Mouse (Mus musculus) layer of hippocampus, postnatal 25 days (tissue): ENCODE data around the gene Mkrn1. TPM values are rescaled to one million over a fixed set of nuclear protein-coding genes. Genes with fewer than 3 reads are reported as not detected.
A peak's percentile ranks its signal among the peaks of the same experiment; 100 is the strongest.
"Not testable (repeated sequence)": the region's sequence is repeated elsewhere in the genome, so short reads cannot be mapped to it uniquely, and the experiment has no call there.

Experiments used
- DNase-seq, 2 experiments: peaks; one replicate each; pipeline ENCODE4 v3.0.0; 2022; ENCODE audit warnings: mixed read lengths in 2 of 2, low spot score in 1 of 2; ENCODE audit errors: extremely low spot score in 1 of 2
- total RNA-seq, 2 experiments: library from RNA; stranded (reverse); gene quantifications; 2 replicates each; pipeline ENCODE4 v1.2.3; 2021

Gene Mkrn1
- total RNA-seq, 2 experiments from 2014 or later: 131 to 144 TPM

GRCm38 (mm10) chr6:39381125-39381880 lies 39.0 kb downstream of the Mkrn1 start, which contains the start of gene Rab19:
Rab19 (plus strand) TSS chr6:39381175.
- no peak for DNase-seq

- no peak for DNase-seq
Observed at GRCm38 (mm10) chr6:39380276-39380675, 40.0 kb downstream of the Mkrn1 start.

DNA sequence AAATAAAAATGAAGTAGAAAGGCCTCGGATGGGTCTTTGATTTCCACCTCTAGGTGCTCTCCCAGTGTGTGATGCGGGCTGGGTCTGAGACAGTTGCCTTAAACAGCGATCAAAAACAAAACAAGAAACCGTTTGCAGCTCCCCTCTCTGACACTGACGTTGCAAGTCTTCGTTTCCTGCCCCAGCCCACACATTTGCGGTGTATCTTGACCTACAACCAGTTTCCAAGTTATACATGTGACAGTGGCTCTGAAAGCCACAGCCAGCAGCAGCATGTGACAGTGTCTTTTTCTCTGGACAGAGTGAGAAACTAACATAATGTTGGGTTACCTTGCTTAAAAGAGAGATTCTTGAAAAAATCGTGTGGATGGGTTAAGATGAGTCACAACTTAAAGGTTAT lies 40.5 kb downstream of the Mkrn1 start:
- no peak for DNase-seq

- DNase-seq: no peak
Observed at GRCm38 (mm10) chr6:39379224-39379623, 41.0 kb downstream of the Mkrn1 start.

GRCm38 (mm10) chr6:39378161-39378835 lies 42.0 kb downstream of the Mkrn1 start:
- DNase-seq: not testable (repeated sequence)

DNA sequence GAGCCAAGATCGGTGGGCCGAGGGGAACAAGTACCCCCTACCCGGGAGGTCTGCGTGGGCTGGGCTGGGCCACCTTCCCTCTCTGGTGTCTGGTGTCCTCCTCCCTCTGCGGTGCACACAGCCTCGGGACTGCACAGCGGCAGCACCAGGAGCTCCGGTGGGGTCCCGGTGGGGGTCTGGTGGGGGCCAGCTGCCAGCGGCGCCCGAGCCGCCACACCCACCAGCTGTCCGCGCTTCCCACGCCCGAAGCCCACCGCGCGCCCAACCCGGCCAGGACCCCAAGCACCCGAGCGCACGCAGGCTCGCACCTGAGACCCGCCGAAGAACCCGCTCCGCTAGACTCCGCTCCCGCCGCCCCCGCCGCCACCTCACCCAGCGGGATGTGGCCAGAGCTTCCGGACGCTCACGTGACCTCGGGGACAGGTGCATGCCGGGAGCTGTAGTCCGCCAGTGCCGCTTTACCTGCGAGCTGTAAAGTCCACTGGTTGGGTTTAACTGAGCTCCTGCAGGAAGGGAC lies 42.9 kb downstream of the Mkrn1 start, which contains the start of gene Slc37a3:
Slc37a3 (minus strand) TSS at position 365 of the 517 bp plus-strand sequence.
- DNase-seq: peak; percentile 69 to 79

- no peak for DNase-seq
Observed at GRCm38 (mm10) chr6:39376775-39377174, 43.5 kb downstream of the Mkrn1 start.

DNA sequence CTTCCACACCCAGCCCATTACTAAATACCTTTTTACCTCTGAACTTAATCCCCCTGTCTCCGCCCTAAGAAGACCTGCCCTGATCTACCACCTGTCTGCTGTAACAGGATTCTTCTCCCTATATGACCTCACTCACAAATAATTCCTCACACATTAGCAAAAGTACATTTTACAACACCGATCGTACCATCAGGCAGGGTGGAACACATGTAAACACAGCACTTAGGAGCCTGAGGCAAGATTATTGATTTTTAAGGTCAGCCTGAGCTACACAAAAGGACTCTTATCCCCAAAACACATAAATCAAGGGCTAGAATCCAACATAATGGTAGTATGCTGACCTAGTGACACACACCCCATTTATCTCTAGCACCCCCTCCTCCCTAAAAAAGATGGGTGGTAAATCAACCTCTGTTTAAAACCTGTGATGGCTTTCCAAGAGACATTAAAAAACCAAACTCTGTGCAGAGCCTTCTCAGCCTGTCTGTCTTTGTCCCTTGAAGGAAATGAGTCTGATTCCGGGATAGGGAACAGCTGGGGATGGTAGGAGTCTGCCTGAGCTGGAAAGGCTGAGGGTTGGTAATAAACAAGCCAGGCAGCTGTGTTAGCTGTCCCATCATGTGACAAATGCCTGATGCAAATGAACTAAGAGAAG lies 46.8 kb downstream of the Mkrn1 start:
- no peak for DNase-seq

DNA sequence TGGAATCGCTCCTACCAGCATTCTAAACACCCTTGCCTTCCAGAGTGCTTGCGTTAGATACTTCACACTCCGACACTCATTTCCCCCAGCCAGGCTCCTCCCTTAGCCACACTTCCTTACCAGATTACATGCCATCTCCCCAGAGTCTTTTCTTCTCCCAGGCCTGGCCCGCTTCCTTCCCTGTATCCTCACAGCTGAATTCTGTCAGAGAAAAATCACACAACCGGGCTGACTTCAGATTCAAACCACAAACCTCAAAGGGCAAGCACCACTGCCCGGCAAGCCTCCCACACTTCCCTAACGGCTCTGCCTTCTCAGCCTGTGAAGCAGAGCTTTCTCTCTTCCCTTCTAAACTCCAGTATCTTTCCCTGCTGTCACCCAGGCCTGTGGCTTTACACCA lies 47.5 kb downstream of the Mkrn1 start:
- DNase-seq: no peak

GRCm38 (mm10) chr6:39372042-39372441 lies 48.2 kb downstream of the Mkrn1 start:
- no peak for DNase-seq

DNA sequence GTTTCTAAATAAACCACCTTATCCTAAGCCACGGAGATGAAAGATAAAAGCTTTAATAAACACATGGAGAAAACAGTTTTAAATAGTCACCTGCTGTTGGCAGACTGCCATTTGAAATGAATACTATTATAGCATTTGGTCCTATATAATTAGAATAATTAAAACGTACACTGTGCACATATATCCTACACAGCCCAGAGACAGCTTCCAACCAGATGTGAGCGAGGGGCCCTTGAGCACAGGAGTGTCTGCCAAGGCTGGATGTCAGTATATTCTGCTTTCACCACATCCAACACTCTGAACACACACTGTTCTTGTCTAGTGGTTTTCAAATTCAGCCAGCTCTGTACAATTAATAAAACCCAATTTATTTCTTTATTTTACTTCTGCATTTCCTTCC lies 50.6 kb downstream of the Mkrn1 start:
- no peak for DNase-seq

DNA sequence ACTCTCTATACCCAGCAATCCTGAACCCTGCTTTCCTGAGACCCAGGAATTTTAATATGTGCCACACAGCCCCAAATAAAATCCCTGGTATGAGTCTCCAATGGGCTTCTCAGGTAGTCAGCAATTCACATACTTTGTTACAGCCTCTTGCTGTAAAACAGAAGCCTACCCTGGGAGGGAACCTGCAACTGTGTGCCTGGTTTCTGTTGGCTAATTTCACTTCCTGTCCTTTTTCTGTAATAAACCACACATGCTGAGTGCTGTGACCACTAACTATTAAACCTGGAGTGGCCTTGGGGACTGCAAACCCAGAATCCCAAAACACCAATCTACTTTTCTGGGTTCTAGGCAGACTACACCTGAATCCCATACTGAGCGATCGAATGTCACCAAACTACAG lies 57.6 kb downstream of the Mkrn1 start:
- no peak for DNase-seq

GRCm38 (mm10) chr6:39359207-39359606 lies 61.1 kb downstream of the Mkrn1 start:
- DNase-seq: not testable (repeated sequence)

DNA sequence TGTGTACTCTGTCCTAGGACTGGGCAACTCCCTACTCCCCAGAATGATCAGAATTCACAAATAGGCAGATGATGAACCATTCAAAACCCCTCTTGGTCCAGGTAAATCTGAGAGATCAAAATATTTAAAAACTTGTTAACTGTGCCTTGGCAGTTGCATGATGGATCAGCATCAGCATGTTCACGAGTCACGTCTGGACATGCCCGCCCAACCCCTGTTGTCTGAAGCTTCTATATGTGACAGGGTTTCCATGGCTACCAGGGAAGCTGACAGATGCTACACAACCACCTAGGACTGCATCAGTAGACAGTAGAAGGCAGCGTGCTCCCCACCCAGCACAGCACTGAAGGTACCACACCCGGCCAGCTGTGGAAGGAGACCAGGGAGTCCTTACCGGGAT lies 71.3 kb downstream of the Mkrn1 start:
- DNase-seq: no peak

GRCm38 (mm10) chr6:39347880-39348814 lies 72.1 kb downstream of the Mkrn1 start:
- DNase-seq: no peak

Other genes with a start within 250 kb of the Mkrn1 start
- 10 to 100 TPM; 45.2 to 45.7 TPM for gene Kdm7a, start 213.7 kb downstream of the Mkrn1 start, total RNA-seq
- 10 to 100 TPM; 74.1 to 76.8 TPM for gene Slc37a3, start 42.8 kb downstream of the Mkrn1 start, total RNA-seq
- gene Rab19, start 39.3 kb downstream of the Mkrn1 start, total RNA-seq: not detected
- gene Dennd2a, start 137.4 kb upstream of the Mkrn1 start, total RNA-seq: 10 to 100 TPM; 32.6 to 33.7 TPM
- 10 to 100 TPM; 30.1 to 32.8 TPM for gene Adck2, start 153.4 kb upstream of the Mkrn1 start, total RNA-seq
- not detected for gene Gm42420, start 165.3 kb upstream of the Mkrn1 start, total RNA-seq
- gene Ndufb2, start 172.1 kb upstream of the Mkrn1 start, total RNA-seq: 100 to 1,000 TPM; 176 to 196 TPM